Mouse (Mus musculus) cerebellum, postnatal 10 days (tissue): ENCODE results near the gene Cnga3.

Source experiments
- DNase-seq, 2 experiments: peaks; one replicate each; pipeline ENCODE4 v3.0.0; 2021; ENCODE audit warnings: mixed read lengths in 2 of 2

Cnga3 gene

GRCm38 (mm10) chr1:37287748-37288147 lies 73.5 kb downstream of the Cnga3 start:
- DNase-seq, result no peak

GRCm38 (mm10) chr1:37288181-37288935 lies 74.1 kb downstream of the Cnga3 start:
- DNase-seq, result peak; percentile 52 to 55

DNA sequence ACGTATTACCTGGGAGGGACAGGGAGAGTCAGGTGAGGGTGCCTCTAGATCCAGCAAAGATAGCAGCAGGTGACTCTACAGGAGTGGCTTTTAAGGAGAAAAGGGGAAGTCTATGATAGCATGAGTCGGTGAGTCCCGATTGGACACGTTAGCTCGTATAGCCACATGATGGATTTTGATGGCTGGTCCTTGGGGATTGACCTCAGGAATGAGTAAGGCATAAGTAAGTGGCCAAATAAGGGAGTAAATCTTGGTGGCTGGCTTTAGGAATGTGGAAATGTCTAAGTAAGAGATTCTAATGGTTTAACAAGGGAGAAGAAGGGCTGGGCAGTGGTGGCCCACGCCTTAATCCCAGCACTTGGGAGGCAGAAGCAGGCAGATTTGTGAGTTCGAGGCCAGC lies 74.7 kb downstream of the Cnga3 start:
- no peak for DNase-seq

DNA sequence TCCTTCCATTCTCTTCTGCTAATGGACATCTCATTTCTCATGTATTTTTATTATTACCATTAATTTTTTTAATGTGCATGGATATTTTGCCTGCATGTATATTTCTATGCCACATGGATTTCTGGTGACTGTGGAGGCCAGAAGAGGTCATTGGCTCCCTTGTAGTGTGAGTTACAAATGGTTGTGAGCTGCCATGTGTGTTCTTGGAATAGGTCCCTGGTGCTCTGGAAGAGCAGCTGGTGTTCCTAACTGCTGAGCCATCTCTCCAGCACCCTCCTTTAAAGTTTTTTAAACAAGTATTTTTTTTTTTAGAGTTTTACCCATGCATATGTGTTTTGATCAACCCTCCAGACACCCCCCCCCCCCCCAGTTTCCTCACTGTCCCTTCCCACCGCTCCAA lies 82.2 kb downstream of the Cnga3 start:
- DNase-seq, result no peak

DNA sequence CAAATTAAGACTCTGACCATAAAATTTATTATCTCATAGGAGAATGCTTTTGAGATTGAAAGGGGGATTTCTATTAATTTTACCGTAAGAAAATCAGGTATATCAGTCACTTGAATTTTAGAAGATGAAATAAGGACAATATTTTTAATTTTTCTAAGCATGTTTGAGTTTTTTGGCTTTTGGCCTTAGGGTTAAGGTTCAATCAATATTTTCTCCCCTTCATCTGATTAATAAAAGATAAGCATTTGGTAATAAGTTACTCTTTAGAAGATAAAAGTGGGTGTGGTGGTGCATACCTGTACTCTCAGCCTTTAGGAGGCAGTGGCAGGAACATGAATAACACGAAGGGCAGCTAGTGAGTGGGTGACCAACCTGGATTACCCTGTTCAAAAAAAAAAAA lies 84.7 kb downstream of the Cnga3 start:
- DNase-seq, result no peak

GRCm38 (mm10) chr1:37299540-37300491 lies 85.6 kb downstream of the Cnga3 start, which contains the start of gene Inpp4a:
Inpp4a (plus strand) TSS chr1:37299865.
- peak; percentile 100 for DNase-seq

DNA sequence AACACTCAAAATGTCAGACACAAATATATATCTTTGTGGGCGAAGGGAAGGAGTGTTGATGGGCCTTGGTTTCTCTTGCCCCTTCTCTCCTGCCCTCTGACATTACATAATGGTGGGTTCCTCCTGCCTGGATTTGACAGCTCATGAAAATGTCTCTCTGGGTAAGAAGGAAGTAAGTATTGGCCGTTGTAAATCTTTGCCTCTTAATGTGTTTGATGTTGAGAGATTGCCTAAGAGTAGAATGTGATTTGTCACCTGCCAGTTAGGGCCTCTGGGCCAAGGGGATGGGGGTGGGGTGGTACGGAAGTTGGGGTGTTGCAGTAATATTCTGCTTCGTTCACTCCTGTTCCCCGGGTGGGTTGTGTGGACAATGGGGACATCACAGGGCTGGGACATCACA lies 86.4 kb downstream of the Cnga3 start:
- peak; percentile 44 to 48 for DNase-seq

DNA sequence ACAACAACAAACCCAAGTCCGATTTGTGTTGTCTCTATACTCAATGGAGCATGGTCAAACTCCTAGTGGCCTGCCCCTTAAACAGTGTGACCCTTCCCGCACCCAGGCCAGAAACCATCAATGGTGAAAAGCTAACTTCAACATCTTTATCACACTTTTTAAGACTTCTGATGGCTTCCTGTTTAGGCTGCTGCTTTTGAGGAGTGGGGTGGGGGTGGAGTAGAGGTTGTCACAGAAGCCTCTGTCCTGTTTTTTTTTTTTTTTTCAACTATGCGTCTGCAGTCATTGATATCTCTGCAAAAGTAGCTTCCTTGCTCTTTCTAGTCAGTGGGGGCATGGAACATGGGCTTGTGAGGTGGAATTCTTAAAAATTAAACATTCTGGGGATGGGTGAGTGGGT lies 88.6 kb downstream of the Cnga3 start:
- DNase-seq, result no peak

DNA sequence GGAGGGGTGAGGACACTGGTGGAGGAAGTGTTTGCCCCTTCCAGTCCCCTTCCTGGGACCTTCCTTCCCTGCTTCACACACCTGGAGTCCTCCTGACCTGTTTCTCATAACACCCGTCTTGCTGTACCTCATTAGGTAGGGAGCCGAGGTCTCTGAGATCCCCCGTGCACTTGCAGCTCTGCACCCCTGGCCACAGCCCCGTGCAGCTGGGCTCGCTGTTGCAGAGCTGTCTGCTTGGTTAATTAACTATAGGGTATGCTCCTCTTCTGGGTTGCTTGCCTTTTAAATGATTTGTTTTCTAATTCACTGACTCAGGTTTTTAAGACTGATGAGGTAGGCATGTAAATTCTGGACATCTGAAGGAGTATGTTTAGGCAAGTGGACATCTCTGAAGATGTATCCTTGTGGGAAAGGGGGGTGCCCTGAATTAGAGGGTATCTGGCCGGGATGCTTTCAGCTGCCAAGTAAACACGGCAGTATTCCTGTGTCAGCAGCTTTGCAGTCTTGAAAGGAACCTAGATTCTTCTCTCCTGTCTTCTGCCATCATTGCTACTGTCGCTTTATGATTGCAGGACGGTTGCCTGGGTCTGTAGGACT lies 91.6 kb downstream of the Cnga3 start:
- DNase-seq, result no peak

GRCm38 (mm10) chr1:37307586-37307985 lies 93.4 kb downstream of the Cnga3 start:
- DNase-seq, result no peak

DNA sequence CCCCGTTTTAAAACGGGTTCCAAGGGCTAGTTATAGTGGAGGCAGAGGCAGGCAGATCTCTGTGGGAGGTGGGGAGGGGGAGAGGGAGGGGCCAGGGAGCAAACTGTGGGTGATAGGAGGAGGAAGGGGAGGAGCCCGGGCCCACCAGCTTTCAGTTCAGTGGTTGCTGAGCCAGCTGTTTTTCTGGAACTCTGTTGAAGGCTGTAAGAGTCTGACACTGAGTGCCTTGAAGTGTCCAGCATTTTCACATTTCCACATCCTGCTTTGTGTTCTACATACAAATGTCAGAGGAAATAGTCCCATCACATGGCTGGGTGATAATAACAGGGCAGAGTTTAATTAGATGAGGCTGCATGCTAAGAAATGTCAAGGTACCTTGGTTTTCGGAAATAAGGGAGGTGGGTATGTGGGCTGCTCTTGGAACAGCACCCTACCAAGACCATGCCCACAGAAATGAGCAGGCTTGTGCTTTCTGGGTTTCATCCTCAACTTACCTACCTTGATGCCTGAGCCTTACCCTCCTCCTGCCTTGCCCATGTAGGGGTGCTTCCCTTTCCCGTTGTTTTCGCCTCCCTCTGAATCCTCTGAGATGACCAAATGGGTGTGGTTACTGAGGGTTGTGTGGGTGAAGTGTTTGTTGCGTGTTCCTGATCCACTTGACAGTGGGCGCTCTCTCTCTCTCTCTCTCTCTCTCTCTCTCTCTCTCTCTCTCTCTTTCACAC lies 93.9 kb downstream of the Cnga3 start:
- no peak for DNase-seq

DNA sequence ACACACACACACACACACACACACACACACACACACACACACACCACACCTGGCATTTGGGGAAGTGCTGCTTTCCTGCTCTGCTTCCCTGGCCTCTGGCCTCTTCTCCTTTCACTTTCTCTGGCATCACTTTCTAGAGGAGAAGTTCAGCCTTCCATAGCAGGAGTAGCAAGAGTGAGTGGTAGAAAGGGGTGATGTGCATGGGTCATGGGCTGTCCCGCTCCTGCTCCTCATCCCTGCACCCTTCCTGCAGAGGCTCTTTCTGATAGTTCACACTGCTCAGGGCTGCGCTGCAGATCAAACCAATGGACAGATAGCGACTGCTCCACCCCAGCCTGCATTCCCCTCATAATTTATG lies 94.5 kb downstream of the Cnga3 start:
- DNase-seq, result no peak

DNA sequence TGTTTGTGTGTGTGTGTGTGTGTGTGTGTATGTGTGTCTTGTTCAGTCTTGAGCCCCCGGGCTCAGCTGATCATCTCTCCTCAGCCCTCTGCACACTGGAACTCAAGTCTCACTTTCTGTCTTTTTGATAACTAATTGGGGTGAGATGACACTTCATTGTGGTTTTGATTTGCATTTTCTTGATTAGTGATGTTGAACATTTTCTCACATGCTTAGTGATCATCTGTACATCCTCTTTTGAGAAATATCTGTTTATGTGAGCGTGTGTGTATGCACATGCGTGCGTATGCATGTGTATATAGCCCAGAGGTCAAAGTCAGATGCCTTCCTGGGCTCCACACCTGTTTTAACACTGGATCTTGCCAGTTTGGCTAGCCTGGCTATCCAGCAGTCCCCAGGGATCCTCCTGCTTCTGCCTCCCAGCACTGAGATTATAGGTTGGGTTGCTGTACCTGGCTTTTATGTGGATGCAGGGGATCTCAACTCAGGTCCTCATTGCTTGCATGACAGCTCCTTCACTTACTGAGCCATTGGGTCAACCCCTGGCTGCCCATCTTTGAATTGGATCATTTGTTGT lies 95.8 kb downstream of the Cnga3 start:
- no peak for DNase-seq
